8 mouse cellular contexts compared by ENCODE assay signal in the genomic region with DNA sequence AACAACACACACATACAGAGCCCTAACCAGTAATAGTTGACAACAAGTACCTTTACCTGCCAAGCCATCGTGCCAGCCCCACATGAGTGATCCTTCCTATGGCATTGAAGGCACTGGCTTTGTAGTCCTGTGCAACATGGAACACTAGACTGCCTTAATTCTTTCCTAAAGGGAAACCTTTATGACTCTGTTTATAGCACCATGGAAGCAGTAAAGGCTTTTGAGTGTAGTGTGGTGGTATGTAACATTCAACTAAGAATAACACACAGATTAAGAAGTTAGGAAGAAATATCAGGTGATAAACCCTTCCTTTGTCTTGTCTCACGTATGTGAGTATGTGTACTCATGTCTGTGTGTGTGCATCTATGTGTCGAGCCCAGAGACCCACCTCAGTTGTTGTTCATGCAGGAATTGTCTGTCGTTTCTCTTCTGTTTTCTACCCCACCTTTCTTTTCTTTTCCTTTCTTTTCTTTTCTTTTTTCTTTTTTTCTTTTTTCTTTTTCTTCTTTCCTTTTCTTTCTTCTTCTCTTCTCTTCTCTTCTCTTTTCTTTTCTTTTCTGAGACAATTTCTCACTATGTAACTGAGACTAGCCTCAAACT. TPM values are rescaled to one million over a fixed set of nuclear protein-coding genes. Genes with fewer than 3 reads are reported as not detected.
DNase-seq lines count a peak whose midpoint lies in the region; ATAC-seq and TF ChIP-seq lines count a peak whose summit lies in the region.

A gene (minus strand): TSS at position 113 of the 600 bp plus-strand sequence.

- H3K36me3 ChIP-seq in testis, adult 2 months (ENCODE audit: control insufficient read depth, insufficient read depth, low read length), result peaks cover 2% of the 10 kb centered on the region; the same call in 1 of the 2 replicates
- H3K36me3 ChIP-seq in limb, embryonic 14.5 days (ENCODE audit: control insufficient read depth, insufficient read depth, low read length), result no peaks in the 10 kb centered on the region
- no peaks in the 10 kb centered on the region for H3K36me3 ChIP-seq in stomach, embryonic 15.5 days

- ATAC-seq in erythroid progenitor cell, adult 5-6 weeks (replicated peaks; ENCODE audit: low FRiP score, poor library complexity, severe bottlenecking), result no peak
- ATAC-seq in limb, embryonic 14.5 days (ENCODE audit: low FRiP score, low read depth), result no peak
- no peak for ATAC-seq in stomach, embryonic 15.5 days (ENCODE audit: insufficient read depth, low FRiP score, low read depth)

- H3K27ac ChIP-seq in testis, adult 2 months (ENCODE audit: control insufficient read depth, insufficient read depth, low read depth, low read length), result peak within 1 kb of the TSS; percentile 53
- no peak within 1 kb of the TSS for H3K27ac ChIP-seq in limb, embryonic 14.5 days (replicated peaks; ENCODE audit: low read depth, low read length)
- no peak within 1 kb of the TSS for H3K27ac ChIP-seq in stomach, embryonic 15.5 days

- TF ChIP-seq CTCF in testis, adult 2 months (IDR thresholded peaks at IDR 0.05; ENCODE audit: control insufficient read depth, insufficient read depth, insufficient replicate concordance, low read depth, low read length), result no peak

- peaks cover 21% of the 10 kb centered on the region for H3K4me1 ChIP-seq in testis, adult 2 months (ENCODE audit: control insufficient read depth, insufficient read depth, low read length)
- no peaks in the 10 kb centered on the region for H3K4me1 ChIP-seq in limb, embryonic 14.5 days (ENCODE audit: control insufficient read depth, insufficient read depth, low read length)
- peaks cover 7% of the 10 kb centered on the region for H3K4me1 ChIP-seq in stomach, embryonic 15.5 days

- no peaks in the 10 kb centered on the region for H3K27me3 ChIP-seq in testis, adult 2 months (ENCODE audit: control insufficient read depth, insufficient read depth, low read length)
- no peaks in the 10 kb centered on the region for H3K27me3 ChIP-seq in limb, embryonic 14.5 days (ENCODE audit: control insufficient read depth, insufficient read depth, low read length)
- H3K27me3 ChIP-seq in stomach, embryonic 15.5 days (replicated peaks), result no peaks in the 10 kb centered on the region

- H3K4me3 ChIP-seq in testis, adult 2 months (ENCODE audit: control insufficient read depth, low read depth, low read length), result peak within 1 kb of the TSS; percentile 68
- H3K4me3 ChIP-seq in limb, embryonic 14.5 days (replicated peaks; ENCODE audit: low read length), result no peak within 1 kb of the TSS
- no peak within 1 kb of the TSS for H3K4me3 ChIP-seq in stomach, embryonic 15.5 days (replicated peaks)

- WGBS in limb, embryonic 14.5 days, result 73% methylated on average over 4 of the region's 4 CpGs
- WGBS in stomach, embryonic 15.5 days, result 75% methylated on average over 4 of the region's 4 CpGs

- no peak within 1 kb of the TSS for H3K9ac ChIP-seq in limb, embryonic 14.5 days (ENCODE audit: low read depth, low read length, severe bottlenecking)
- no peak within 1 kb of the TSS for H3K9ac ChIP-seq in stomach, embryonic 15.5 days

- H3K4me2 ChIP-seq in limb, embryonic 14.5 days (replicated peaks; ENCODE audit: low read depth, low read length, severe bottlenecking), result no peak within 1 kb of the TSS
- no peak within 1 kb of the TSS for H3K4me2 ChIP-seq in stomach, embryonic 15.5 days

- no peaks in the 10 kb centered on the region for H3K9me3 ChIP-seq in limb, embryonic 14.5 days (ENCODE audit: control insufficient read depth, low read length)
- H3K9me3 ChIP-seq in stomach, embryonic 15.5 days, result no peaks in the 10 kb centered on the region

- intact Hi-C loops in heart, postnatal 36 days (cut with DNase I), result no loop called here

- TF ChIP-seq POLR2A in testis, adult 2 months (IDR thresholded peaks at IDR 0.05; ENCODE audit: control insufficient read depth, low read depth, low read length), result no peak
- no peak for TF ChIP-seq POLR2A in limb, embryonic 14.5 days (IDR thresholded peaks at IDR 0.05; ENCODE audit: borderline replicate concordance, extremely low read depth, insufficient read depth, insufficient read length)

- DNase-seq in testis, postnatal 14 days (ENCODE audit: low spot score), result no peak
- no peak for DNase-seq in heart, postnatal 36 days
- DNase-seq in limb, embryonic 14.5 days (ENCODE audit: low spot score), result no peak
- no peak for DNase-seq in urinary bladder, postnatal 36 days (ENCODE audit: low spot score in 2 of 2)
- no peak for DNase-seq in cerebellum, adult 8-10 months

RNA-seq across cellular contexts. Expression of the gene that starts here (rescaled TPM):
- 284 and 298 TPM in 2 replicates for polyA plus RNA-seq in testis, adult 2 months (2012; rRNA removed)
- 68.5 and 96.0 TPM in 2 replicates for total RNA-seq in erythroid progenitor cell, adult 5-6 weeks (2015; ENCODE audit: low replicate concordance)
- total RNA-seq in erythroid progenitor cell, adult 5-6 weeks (2017; ENCODE audit: low replicate concordance), result 56.4 and 69.8 TPM in 2 replicates
- 10 to 100 TPM; 42.8 to 47.6 TPM for total RNA-seq in heart, postnatal 36 days (2021)
- 65.7 and 79.5 TPM in 2 replicates for polyA plus RNA-seq in limb, embryonic 14.5 days (2012; rRNA removed)
- polyA plus RNA-seq in limb, embryonic 14.5 days (2014; fragmentation: Nextera tagmentation; extraction: Ambion mirVana), result 84.4 and 85.6 TPM in 2 replicates
- polyA plus RNA-seq in stomach, embryonic 15.5 days (2015; fragmentation: Nextera tagmentation; extraction: Ambion mirVana), result 123 and 132 TPM in 2 replicates
